Mouse (Mus musculus) G1E (cell line): Measurements from ENCODE around the gene Ubr1.
A peak's percentile ranks its signal among the peaks of the same experiment; 100 is the strongest.

Experiments used
- CTCF ChIP-seq: IDR thresholded peaks from 2 replicates; pipeline ENCODE4 v1.5.1; 2012; ENCODE audit warnings: low read depth, low read length, inconsistent platforms, mixed read lengths
- POLR2AphosphoS5 ChIP-seq: IDR thresholded peaks from 2 replicates; pipeline ENCODE4 v1.6.1; 2012; ENCODE audit warnings: low read depth, low read length, inconsistent platforms; ENCODE audit not compliant: insufficient replicate concordance

GRCm38 (mm10) chr2:120976308-120976707 is 5.8 kb upstream of the Ubr1 start:
- TF ChIP-seq CTCF (peak; percentile 17; the same call in 1 of the 2 replicates), POLR2AphosphoS5 (no peak)
